Mouse (Mus musculus) layer of hippocampus, adult 8-10 months (tissue): ENCODE measurements around the gene Rhobtb1. TPM values are rescaled to one million over a fixed set of nuclear protein-coding genes. Genes with fewer than 3 reads are reported as not detected.

Experiments used
- DNase-seq, 2 experiments: peaks; one replicate each; pipeline ENCODE4 v3.0.0; 2022; ENCODE audit warnings: low spot score in 2 of 2
- total RNA-seq, 4 experiments: library from RNA; stranded (reverse); gene quantifications; 2 replicates each; pipeline ENCODE4 v1.2.4; 2022

Gene Rhobtb1
- total RNA-seq, 4 experiments from 2014 or later: 5.2 to 5.8 (median 5.4) TPM

DNA sequence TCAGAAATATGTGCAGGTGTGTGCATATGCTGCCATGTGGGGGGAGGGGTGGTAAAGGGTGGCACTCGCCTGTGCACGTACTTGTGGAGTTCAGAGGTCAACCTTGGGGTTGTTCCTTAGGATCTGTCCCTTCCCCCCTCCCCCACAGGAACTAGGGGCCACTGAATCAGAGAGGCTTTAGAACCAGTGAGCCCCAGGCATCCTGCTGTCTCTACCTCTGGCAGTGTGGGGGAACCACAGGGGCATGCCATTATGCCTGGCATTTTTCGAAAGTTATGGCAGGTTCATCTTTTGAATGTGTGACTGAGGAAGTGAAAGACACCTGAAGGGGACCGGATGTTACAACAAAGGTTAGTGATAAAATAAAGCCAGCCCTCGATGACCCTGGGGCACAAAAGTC lies 59.4 kb downstream of the Rhobtb1 start:
- no peak for DNase-seq

DNA sequence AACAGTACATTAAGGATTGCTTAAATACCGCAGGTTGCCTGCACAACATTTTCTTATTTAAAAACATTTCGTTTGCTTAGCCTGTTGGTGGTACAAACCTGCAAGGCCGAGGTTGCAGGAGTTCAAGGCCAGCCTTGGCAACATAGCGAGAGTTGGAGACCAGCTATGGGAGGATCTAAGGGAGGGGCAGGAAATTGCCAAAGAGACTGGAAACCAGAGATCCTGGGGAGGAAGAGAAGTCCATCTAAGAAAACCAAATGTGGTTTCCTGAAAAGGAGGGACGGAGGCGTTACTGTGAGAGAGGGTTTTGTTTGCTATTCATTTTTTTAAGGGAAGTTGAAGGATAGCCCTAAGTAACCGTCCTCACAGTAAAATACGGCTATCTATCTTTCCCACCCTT lies 60.3 kb downstream of the Rhobtb1 start:
- no peak for DNase-seq

DNA sequence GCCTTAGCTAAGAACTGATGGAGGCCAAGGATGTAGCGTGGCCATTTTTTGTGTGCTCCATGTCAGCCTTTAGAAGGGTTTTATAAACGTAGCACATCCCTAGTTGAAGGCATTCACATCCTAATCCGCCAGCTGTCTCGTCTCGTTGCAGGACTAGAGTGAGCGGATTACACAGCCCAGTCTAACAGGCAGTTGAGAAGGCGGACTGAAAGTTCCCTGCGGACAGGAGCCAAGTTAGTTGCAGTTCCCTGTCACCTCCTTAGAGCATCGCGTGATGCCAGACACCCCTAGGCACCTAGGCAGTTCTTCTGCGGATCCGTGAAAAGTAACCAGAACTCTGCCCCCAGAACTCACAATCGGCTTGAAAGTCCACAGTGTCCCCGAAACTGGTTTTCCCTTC lies 60.7 kb downstream of the Rhobtb1 start:
- peak in 1 of 2 experiments; percentile 19 for DNase-seq

DNA sequence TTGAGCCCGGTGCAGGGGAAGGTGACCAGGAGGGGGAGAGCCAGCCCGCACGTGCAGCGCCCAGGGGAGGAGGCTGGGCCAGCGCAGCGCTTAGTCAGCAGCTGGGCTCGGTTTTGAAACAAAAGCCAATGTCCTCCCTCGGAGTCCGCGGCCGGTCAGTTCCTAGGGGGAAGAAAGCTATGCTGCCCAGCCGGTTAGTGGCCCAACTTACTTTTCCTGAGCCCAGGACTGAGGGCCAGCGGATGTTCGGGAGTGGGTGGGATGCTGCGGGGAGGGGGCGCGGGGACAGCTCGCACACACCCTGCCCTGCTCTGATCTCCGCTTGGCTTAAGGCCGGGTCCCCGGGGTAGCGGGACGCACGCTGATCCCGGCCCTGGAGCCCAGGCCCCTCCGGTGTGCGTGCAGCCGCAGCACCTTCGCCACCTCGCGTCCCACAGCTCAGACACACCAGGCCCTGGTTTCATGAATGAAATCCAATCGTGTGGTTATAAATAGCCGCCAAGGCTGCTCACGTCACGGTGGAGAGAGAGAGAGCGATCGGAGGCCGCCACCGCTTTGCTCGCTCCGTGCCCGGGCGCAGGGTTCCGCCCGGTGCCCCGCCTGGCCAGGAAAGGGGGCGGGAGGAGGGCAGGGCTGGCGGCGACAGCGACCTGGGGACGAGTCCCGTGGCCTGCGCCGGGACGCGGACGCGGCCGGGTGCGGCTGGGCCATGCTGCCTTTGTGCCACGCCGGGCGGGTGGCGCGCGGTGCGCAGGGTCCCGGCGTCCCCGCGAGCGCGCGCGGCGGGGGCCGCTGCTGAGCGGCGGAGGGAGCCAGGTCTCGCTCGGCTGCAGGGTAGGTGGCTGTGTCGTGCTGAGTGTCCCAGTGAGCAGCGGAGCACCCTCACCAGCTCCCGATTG lies 61.6 kb downstream of the Rhobtb1 start, which contains the start of gene A930033H14Rik:
Gene A930033H14Rik (minus strand): TSS at position 557 of the 899 bp plus-strand sequence.
- DNase-seq: peak; percentile 45 to 51

GRCm38 (mm10) chr10:69213451-69213877 lies 62.2 kb downstream of the Rhobtb1 start:
- DNase-seq: no peak

GRCm38 (mm10) chr10:69213986-69214385 lies 62.8 kb downstream of the Rhobtb1 start:
- no peak for DNase-seq

DNA sequence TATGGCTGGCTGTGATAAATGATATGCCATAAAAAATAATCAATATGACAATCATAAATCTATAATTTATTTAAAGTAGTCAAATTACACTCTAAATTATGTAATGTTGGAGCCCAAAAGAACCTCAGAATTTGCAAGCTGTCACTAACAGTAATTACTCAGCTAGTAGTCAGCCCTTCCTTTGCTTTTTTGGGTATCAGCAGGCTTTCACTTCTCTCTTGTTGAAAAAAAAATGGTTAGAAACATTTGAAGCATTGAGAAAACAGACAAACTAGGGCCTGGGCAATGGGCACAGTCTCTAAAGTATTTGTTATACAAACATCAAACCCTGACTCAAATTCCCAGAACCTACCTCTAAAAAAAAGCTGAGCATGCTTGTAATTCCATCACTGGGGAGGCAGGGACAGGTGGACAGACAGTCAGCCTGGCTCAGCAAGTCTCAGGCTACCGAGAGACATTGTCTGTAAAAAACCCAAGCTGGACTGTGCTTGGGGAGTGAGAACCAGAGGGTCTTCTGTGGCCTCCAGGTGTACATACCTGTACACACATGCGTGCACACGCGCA lies 66.0 kb downstream of the Rhobtb1 start:
- no peak for DNase-seq

DNA sequence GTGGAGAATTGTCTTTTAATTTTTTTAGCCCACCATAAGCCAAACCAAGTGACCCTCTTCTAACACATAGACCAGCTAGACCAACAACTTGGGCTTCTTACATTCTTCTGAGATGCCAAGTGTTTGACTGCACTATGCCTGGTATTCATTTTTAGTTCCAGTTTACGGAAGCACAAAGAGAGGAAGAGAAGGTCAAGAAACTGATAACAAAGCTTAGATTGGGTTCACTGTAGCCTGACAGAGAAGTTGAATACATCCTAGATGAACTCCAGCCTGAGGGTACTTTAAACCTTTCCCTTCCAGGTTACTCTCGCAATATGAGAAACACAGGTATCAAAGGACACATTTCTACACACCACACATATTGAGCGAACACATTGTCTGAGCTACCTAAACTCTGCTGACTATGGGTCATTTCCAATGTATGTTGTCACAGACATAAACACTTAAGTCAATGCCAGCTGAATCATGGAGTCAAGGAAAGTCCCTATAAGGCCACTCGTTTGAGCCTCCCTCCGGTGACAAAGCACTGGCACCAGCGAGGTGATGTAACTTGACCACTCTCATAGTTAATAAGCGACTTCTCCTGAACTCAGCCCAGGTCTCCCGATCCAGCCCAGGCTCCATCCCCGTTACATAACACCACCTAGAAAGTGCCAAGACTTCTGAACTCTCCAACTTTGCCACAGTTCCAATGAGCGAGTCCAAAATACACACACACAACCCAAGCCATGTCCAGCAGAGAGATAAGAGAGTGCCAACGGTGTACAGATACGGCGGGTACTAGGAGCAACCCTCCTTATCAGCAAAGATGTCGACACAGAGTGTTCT lies 67.4 kb downstream of the Rhobtb1 start:
- DNase-seq: no peak

DNA sequence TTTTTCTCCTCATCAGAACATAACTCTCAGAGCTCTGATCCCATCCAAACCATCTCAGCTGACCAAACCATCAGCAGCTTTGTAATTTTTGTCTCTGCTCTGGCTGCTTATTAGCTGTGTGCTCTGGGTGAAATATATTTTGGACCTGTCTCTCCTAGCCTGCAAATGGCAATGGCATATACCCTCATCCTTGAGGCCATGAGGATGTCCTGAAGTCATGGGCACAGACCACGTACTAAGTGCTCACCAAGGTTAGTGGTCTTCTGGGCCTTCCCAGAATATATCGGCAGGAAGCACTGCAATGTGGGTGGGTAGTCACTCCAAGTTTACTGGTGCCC lies 68.0 kb downstream of the Rhobtb1 start:
- no peak for DNase-seq

DNA sequence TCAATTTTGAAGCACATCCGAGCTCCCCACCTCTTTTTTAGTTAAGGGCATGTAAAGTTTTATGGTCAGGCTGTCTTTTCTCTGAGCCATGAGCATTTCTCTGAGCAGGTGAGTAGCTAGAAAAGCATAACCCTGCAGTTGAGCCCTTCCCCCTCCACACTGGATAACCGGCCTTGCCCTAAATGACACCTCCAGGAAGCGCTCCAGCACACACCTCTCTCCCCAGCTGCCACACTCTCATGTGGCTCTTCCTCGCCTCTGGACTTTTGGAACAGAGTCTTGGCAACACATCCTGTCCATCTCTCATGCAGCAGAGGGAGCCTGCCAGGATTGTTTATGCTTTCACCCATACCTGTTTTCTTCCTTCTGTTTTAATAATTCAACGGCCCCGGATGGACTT lies 69.1 kb downstream of the Rhobtb1 start:
- no peak for DNase-seq

- DNase-seq: no peak
These were observed 69.9 kb downstream of the Rhobtb1 start for GRCm38 (mm10) chr10:69221148-69221547.

DNA sequence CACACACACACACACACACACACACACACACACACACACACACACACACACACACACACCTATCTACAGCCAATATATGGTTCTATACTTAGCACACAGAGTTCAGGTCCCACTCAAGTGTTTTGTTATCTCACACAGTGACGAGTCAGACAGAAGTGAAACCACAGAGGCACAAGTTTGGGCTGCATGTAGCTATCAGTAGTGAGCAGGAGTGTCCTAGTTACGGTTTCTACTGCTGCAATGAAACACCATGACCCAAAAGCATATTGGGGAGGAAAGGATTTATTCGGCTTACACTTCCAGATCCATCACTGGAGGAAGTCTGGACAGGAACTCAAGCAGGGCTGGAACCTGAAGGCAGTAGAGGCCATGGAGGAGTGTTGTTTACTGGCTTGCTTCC lies 70.7 kb downstream of the Rhobtb1 start:
- DNase-seq: no peak

DNA sequence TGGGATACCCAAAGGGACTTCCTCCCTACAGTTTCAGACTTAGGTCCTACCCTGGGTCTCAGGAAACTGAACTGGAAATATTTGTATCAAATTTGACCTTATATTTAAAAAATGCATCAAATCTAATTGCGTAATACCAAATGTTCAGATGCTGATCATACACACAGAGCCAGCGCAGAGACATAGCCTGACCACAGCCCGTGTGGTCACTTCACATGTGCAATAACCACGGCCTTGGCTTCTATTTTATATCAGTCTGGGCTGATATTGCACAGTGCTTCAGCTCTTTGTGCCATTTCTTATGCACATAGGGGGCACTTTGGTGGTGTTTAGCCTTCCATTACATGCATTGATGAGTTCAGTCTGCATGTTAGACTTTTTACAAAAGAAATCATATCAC lies 72.0 kb downstream of the Rhobtb1 start:
- DNase-seq: no peak

GRCm38 (mm10) chr10:69224276-69224675 lies 73.0 kb downstream of the Rhobtb1 start:
- DNase-seq: no peak

DNA sequence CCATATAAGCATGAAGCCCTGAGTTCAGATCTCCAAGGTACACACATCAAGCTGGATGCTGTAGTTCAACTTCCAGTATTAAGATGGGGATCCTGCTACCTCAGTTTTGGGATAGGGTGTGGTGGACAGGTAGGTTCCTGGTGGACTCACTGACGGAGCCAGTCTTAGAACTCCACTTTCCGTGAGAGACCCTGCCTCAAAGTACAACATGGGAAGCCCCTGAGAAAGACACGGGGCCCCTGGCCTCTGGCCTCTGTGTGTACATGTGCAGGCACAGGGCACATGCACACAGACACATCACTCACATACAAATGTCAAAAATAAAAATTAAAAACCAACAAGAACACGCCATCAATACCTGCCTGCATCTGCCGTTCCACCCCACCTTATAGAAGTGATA lies 74.2 kb downstream of the Rhobtb1 start:
- DNase-seq: no peak

GRCm38 (mm10) chr10:69225951-69226350 lies 74.7 kb downstream of the Rhobtb1 start:
- DNase-seq: no peak

DNA sequence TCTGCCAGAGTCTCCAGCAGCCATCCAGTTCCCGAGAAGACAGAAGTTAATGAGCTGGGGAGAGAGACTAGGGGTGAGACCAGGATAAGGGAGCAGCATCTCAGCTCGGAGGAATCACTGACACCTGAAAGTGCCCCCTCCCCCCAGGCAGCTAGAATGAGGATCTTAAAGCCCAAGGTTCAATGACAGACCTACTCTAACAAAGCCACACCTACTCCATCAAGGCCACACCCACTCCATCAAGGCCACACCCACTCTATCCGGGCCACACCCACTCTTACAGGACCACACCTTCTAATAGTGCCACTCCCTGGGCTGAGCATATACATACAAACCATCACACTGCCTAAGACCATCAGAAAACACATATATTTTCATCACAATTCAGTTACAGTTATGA lies 86.0 kb downstream of the Rhobtb1 start:
- DNase-seq: no peak

GRCm38 (mm10) chr10:69237781-69238180 lies 86.5 kb downstream of the Rhobtb1 start:
- DNase-seq: no peak

- DNase-seq: no peak
These were observed 87.1 kb downstream of the Rhobtb1 start for GRCm38 (mm10) chr10:69238311-69238710.

DNA sequence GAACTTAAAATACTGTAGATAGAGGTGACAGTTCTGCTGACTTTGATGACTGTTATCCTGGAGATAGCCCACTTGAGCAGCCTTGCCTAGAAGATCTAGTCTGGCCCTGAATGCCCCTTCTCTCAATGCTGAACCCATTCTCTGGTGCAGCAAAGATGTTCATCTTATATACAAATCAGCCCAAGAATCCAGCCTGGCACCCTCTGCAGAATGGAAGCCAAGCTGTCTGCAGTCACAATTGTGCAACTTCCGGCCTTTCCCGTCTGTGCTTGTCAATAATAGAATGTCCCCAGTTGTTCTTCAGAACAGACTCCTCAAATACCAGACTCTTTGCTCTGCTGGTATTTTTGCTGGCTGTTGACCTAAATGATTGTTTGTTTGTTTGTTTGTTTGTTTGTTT lies 89.3 kb downstream of the Rhobtb1 start:
- peak in 1 of 2 experiments; percentile 36 for DNase-seq

DNA sequence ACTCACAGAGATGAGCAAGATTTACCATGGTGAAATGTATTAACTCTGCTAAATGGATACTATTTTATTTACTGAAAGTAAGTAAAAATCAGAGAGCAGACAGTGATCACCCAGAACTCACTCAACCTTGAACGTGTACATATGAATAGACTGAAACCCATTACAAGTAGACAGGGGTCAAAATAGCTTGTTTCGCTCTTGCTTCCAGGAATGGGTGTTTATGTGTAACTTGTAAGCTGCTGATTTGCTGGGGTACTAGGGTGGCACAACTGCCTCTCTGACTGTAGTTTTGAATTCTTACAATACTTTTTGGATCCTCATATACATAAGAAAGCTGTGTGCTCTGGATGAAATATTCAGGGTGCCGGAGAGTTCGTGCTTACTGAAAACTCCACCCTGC lies 93.9 kb downstream of the Rhobtb1 start:
- DNase-seq: no peak
